Mouse (Mus musculus) limb, embryonic 12.5 days (tissue): Measurements from ENCODE around the gene Fbxo48. TPM values are rescaled to one million over a fixed set of nuclear protein-coding genes. Genes with fewer than 3 reads are reported as not detected.

Source experiments
- ATAC-seq: fragments of 200-750 bp; cut with Nextera tagmentation; 2 replicates; pipeline ENCODE4 v1.8.0; 2017; ENCODE audit warnings: low read depth, moderate TSS enrichment; ENCODE audit not compliant: insufficient number of reproducible peaks, insufficient read depth, low FRiP score, low TSS enrichment
- H3K27ac ChIP-seq: fragments of 300-500 bp; sonication (generic); 2 replicates; pipeline ENCODE4 v1.5.1; 2016; ENCODE audit warnings: mild to moderate bottlenecking, moderate library complexity
- H3K27me3 ChIP-seq: fragments of 300-500 bp; sonication (generic); 2 replicates; pipeline ENCODE4 v1.6.1; 2016; ENCODE audit warnings: mild to moderate bottlenecking, moderate library complexity
- H3K36me3 ChIP-seq: fragments of 300-500 bp; sonication (generic); 2 replicates; pipeline ENCODE4 v1.6.1; 2016; ENCODE audit warnings: mild to moderate bottlenecking, moderate library complexity
- H3K4me1 ChIP-seq: fragments of 300-500 bp; sonication (generic); replicated peaks from 2 replicates; pipeline ENCODE4 v1.6.1; 2016
- H3K4me2 ChIP-seq: fragments of 300-500 bp; sonication (generic); 2 replicates; pipeline ENCODE4 v1.6.1; 2016; ENCODE audit warnings: mild to moderate bottlenecking, moderate library complexity
- H3K4me3 ChIP-seq: fragments of 300-500 bp; sonication (generic); replicated peaks from 2 replicates; pipeline ENCODE4 v1.5.1; 2016; ENCODE audit warnings: mild to moderate bottlenecking
- H3K9ac ChIP-seq: fragments of 300-500 bp; sonication (generic); replicated peaks from 2 replicates; pipeline ENCODE4 v1.6.1; 2016; ENCODE audit warnings: mild to moderate bottlenecking, moderate library complexity
- H3K9me3 ChIP-seq: fragments of 300-500 bp; sonication (generic); 2 replicates; pipeline ENCODE4 v1.6.1; 2016; ENCODE audit warnings: mild to moderate bottlenecking, moderate library complexity
- WGBS: fragments of 180-500 bp; shearing (Covaris S2); methylation state at CpG from one replicate; pipeline ENCODE4 v1.1.7; 2016; 5-methylcytosine and 5-hydroxymethylcytosine counted together
- polyA plus RNA-seq: library from polyadenylated mRNA; unstranded; fragments of >200 nt; fragmentation: Nextera tagmentation; extraction: Ambion mirVana; gene quantifications from 2 replicates; pipeline ENCODE4 v1.2.1, GENCODE M21; 2016

Fbxo48 gene
- polyA plus RNA-seq, 1 experiment from 2014 or later, result 1.9 TPM

DNA sequence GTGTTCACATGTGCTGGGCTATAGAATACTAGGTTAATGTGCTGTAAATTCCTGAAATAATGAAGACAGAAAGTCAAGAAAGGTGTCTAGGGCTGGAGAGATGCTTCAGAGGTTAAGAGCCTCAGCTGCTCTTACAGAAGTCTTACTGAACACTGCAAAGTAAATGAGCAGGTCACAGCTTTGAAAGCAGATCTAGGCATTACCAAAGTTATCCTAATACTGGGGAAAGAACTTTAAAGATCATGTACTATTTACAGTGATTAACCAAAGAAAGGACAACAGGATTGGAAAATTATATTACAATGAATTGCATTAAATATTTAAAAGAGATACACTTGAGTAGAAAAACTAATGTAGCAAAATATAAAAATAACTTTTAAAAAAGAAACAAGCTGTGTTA, 48.8 kb downstream of the Fbxo48 start:
- Histone ChIP-seq H3K9ac (no peak overlapping the region), H3K27me3 (no peaks in the 10 kb centered on the region), H3K4me2 (no peak overlapping the region), H3K4me3 (no peak overlapping the region), H3K27ac (no peak overlapping the region), H3K4me1 (no peaks in the 10 kb centered on the region), H3K9me3 (no peaks in the 10 kb centered on the region), H3K36me3 (no peaks in the 10 kb centered on the region)
- no peak for ATAC-seq

DNA sequence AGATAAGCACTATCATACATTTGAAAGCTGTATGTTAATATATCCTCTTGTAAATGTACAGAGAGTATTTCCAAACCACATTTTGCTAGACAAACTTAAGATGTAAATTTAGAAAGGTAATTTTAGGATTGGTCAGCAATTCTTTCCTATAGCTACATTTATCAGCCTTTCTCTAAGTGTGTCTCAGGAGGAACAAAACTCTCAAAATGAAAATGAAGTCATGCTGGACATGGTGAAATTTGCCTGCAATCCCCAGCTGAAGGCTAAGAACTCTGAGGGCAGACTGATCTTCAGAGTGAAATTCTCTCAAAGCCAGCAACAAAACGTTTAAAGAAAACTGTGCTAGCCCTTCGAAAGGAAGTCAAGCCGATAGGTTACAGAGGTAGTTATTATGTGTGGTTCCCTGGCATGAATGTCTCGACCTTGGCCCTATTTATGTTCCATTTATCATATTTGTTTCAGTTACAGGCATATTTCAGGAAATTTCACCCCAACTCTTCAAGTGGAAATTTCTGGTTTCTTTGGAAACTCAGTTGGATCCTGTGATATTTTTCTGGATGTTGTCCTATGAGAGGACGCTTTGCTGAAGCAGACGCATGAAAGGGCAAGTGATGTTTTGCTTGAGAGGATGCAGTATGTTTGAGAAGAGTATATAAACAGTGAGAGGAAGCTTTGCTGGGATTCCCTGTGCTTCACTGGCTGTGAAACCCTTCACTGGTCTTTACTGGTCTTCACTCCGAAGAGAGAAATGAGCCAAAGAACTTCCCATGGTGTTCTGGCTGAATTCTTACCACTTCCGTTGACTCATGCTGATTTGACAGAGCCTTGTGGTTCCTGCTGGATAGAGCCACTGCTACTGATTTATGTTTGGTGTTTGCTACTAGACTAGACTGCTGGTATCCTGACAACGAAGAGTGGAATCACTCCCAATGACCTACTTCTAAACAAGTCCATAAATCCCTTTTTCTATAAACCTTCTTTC, 49.5 kb downstream of the Fbxo48 start:
- Histone ChIP-seq H3K27me3 (no peaks in the 10 kb centered on the region), H3K4me1 (no peaks in the 10 kb centered on the region), H3K4me3 (no peak overlapping the region), H3K9ac (no peak overlapping the region), H3K36me3 (no peaks in the 10 kb centered on the region), H3K4me2 (no peak overlapping the region), H3K27ac (no peak overlapping the region), H3K9me3 (no peaks in the 10 kb centered on the region)
- WGBS, result 75% methylated on average over 9 of the region's 9 CpGs
- ATAC-seq, result no peak

DNA sequence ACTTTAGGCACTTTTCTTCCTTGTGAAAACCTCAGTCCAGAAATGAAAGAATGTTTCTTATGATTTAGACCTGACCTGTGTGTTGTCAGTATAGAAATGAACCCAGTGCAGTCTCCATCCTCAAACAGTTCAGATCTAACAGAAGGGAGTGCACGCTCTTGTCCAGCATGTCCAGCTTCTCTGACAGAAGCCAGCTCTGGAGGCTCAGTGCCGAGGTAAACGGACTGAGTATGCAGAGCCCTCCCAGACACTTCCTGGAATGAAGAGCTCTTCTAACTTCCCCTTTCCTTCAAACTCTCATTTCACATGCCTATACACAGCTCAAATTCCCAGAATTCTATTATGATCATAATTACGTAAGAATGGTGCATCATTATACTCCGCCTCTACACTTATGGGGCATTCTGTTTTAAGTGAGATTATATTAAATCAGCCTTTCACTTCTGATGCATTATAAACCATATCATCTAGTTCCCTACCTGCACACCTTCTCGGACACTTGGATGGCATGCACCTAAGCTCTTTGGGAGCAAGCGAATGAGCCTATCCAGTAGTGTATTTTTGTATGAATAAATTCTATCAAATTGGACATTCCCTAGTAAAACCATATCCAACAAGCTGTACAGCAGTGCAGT, 51.7 kb downstream of the Fbxo48 start:
- WGBS, result 82% methylated on average over 7 of the region's 7 CpGs
- H3K4me1 ChIP-seq, result no peaks in the 10 kb centered on the region
- no peaks in the 10 kb centered on the region for H3K27me3 ChIP-seq
- no peak overlapping the region for H3K9ac ChIP-seq
- no peak overlapping the region for H3K4me3 ChIP-seq
- no peak overlapping the region for H3K27ac ChIP-seq
- H3K4me2 ChIP-seq, result no peak overlapping the region
- no peaks in the 10 kb centered on the region for H3K36me3 ChIP-seq
- no peak for ATAC-seq
- no peaks in the 10 kb centered on the region for H3K9me3 ChIP-seq

DNA sequence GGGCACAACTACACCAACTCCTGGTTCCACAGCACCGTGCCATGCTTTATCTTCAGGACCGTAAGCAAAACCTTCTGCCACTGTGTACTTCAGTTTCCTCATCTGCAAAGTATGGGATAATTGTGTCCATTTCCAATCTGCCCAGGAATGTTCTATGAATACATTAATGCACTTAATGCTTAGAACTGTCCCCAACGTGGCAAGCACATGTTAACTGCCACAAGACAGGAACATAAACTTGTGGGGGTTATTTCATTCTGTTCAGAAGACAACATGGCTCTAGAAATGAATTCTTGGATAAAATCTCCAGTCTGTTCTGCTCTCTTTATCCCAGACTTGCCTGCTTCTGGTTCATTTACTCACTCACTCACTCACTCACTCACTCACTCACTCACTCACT, 52.6 kb downstream of the Fbxo48 start:
- Histone ChIP-seq H3K4me2 (no peak overlapping the region), H3K4me3 (no peak overlapping the region), H3K27me3 (no peaks in the 10 kb centered on the region), H3K9me3 (no peaks in the 10 kb centered on the region), H3K36me3 (no peaks in the 10 kb centered on the region), H3K9ac (no peak overlapping the region), H3K27ac (no peak overlapping the region), H3K4me1 (no peaks in the 10 kb centered on the region)
- no peak for ATAC-seq
- 80% methylated on average over 3 of the region's 3 CpGs for WGBS

Other genes starting within 250 kb of the Fbxo48 start
- gene Egfr, start 199.2 kb upstream of the Fbxo48 start, polyA plus RNA-seq, result 9.0 and 11.6 TPM in 2 replicates
- 8.3 and 9.7 TPM in 2 replicates for gene Cnrip1, start 100.2 kb downstream of the Fbxo48 start, polyA plus RNA-seq
- 3.9 and 4.7 TPM in 2 replicates for gene Plek, start 101.0 kb downstream of the Fbxo48 start, polyA plus RNA-seq
- gene Ppp3r1, start 207.9 kb downstream of the Fbxo48 start, polyA plus RNA-seq, result 86.9 and 88.6 TPM in 2 replicates
- gene Wdr92, start 230.7 kb downstream of the Fbxo48 start, polyA plus RNA-seq, result 28.3 and 30.6 TPM in 2 replicates